Mouse (Mus musculus): Measurements from ENCODE around the gene Tnnc1.

The Tnnc1 gene

GRCm38 (mm10) chr14:31260374-31260773, 52.3 kb downstream of the Tnnc1 start:
- no peak for DNase-seq

GRCm38 (mm10) chr14:31260932-31261331, 52.8 kb downstream of the Tnnc1 start:
- DNase-seq: no peak

Data from cerebellum, adult 18-20 months (tissue).